Mouse (Mus musculus) heart, postnatal 25 days (tissue): ENCODE results near the gene Atxn7l2. TPM values are rescaled to one million over a fixed set of nuclear protein-coding genes. Genes with fewer than 3 reads are reported as not detected.

Experiments
- DNase-seq: peaks from one replicate; pipeline ENCODE4 v3.0.0; 2022; ENCODE audit warnings: low spot score
- intact Hi-C: fragments of 180-260 bp; cut with DNase I; formaldehyde crosslinking; loops from one replicate; pipeline ENCODE4 v1.15.1; 2025
- total RNA-seq, 2 experiments: library from RNA; stranded (reverse); gene quantifications; 2 replicates each; pipeline ENCODE4 v1.2.3; 2021

The Atxn7l2 gene
- total RNA-seq, 2 experiments from 2014 or later, result 2.4 to 3.3 TPM

GRCm38 (mm10) chr3:108209536-108209935, 1.2 kb downstream of the Atxn7l2 start:
- intact Hi-C loops, result loop anchor here (1.0 to 10.0 kb wide), 2 partner anchors 23 to 355 kb away; partner anchors contain the start of genes Amigo1 and Tmem167b
- no peak for DNase-seq

GRCm38 (mm10) chr3:108209001-108209400, 1.7 kb downstream of the Atxn7l2 start:
- no peak for DNase-seq
- intact Hi-C loops, result loop anchor here (1.0 to 10.0 kb wide), 2 partner anchors 23 to 356 kb away; partner anchors contain the start of genes Amigo1 and Tmem167b

DNA sequence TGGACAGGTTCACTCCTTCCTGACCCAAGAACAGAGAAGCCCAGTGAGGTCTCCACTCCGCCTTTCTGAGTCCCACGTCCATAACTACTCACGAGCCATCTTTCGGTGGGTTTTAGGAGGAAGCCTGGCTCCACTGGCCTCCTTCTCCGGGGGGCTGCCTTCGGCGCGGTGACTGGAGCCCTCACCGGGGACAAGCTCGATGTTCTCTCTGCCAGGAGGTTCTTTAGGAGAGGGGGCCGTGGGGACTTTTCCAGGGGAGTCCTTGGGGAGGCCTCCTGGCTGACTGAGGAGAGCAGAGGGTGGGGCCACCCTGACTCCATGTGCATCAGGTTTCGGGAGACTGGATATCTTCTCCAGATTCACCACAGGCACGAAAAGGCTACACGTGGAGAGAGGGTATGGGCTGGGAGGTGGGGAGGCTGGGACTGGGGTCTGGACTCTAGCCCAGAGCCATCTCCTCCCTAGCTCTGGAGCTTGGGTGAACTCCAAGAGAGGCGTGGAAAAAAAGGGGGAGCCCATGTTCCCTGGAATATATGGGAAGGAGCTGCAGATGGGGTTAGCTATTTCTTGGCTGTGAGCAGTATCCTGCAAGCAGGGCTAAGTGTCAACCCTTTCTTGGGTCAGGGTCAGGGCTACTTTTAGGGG, 3.9 kb downstream of the Atxn7l2 start:
- intact Hi-C loops, result loop anchor here (10.0 kb wide), 1 partner anchor 358 kb away; the partner anchor contains the start of gene Tmem167b
- DNase-seq, result no peak

GRCm38 (mm10) chr3:108205601-108206000, 5.1 kb downstream of the Atxn7l2 start:
- no peak for DNase-seq
- intact Hi-C loops, result loop anchor here (10.0 kb wide), 1 partner anchor 359 kb away; the partner anchor contains the start of gene Tmem167b

GRCm38 (mm10) chr3:108204470-108204869, 6.3 kb downstream of the Atxn7l2 start:
- intact Hi-C loops, result loop anchor here (1.0 to 10.0 kb wide), 2 partner anchors 40 to 360 kb away; partner anchors contain the start of gene Tmem167b
- DNase-seq, result no peak

DNA sequence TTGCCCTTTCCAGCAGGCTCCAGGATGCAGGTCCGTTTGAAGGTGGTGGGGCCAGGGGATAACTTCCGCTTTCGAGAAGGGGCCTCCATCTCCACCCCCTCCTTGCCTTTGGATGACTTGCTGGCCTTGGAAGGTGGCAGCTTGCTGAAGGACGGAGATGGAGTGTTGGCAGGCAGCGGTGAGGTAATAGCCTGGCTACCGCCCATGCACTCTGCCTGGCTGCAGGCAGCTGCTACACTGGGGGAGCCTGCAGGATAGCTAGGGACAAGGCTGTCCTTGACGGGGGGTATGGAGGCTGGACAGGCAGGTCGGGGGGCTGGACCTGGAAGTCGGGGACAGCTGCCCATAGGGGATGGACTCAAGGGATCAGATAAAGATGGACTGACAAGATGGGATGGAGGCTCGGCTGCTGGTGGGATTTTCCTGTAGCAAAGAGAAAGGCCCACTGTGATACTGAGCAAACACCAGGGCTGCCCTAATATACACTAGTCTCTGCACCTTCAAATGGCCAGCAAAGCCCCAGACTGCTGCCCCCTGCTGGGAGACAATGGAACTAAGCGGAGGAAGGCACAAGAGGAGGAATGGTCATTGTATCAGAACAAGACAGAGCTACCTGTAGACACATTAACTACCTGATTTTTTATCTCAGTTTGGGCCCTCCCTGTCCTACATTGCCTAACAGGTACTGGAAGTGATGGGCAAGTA, 7.0 kb downstream of the Atxn7l2 start:
- no peak for DNase-seq
- intact Hi-C loops, result loop anchor here (1.0 to 10.0 kb wide), 2 partner anchors 39 to 361 kb away; partner anchors contain the start of gene Tmem167b

GRCm38 (mm10) chr3:108203212-108203611, 7.5 kb downstream of the Atxn7l2 start:
- DNase-seq, result no peak
- intact Hi-C loops, result loop anchor here (10.0 kb wide), 1 partner anchor 362 kb away; the partner anchor contains the start of gene Tmem167b

GRCm38 (mm10) chr3:108202506-108202905, 8.2 kb downstream of the Atxn7l2 start:
- no peak for DNase-seq
- intact Hi-C loops, result loop anchor here (10.0 kb wide), 1 partner anchor 362 kb away; the partner anchor contains the start of gene Tmem167b

GRCm38 (mm10) chr3:108200329-108201323, 10.1 kb downstream of the Atxn7l2 start, which contains the start of gene Cyb561d1:
Cyb561d1 (minus strand) TSS chr3:108201212.
- DNase-seq, result peak; percentile 92
- intact Hi-C loops, result loop anchor here (10.0 kb wide), 1 partner anchor 364 kb away; the partner anchor contains the start of gene Tmem167b

GRCm38 (mm10) chr3:108199231-108199630, 11.5 kb downstream of the Atxn7l2 start:
- intact Hi-C loops, result no loop called here
- DNase-seq, result no peak

DNA sequence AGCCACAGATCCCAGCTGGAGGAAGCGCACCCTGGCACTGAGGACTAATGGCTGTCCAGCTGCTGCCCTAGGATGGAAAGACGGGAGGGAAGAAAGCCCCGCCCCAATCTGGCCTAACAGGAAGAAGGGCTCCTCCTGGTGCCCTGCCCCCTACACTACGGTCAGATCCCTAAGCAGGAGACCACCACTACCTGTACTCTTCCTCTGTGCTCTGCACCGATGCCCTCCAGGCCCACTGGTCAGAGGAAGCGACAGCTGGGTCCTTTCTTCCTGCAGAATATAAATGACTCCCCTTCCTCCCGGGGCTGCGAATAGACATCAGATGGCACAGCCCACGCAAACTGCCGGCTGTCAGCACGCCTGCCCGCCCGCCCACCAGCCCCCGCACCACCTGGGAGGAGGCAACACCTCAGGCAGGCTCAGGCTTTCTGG, 13.7 kb downstream of the Atxn7l2 start:
- no peak for DNase-seq
- intact Hi-C loops, result no loop called here

DNA sequence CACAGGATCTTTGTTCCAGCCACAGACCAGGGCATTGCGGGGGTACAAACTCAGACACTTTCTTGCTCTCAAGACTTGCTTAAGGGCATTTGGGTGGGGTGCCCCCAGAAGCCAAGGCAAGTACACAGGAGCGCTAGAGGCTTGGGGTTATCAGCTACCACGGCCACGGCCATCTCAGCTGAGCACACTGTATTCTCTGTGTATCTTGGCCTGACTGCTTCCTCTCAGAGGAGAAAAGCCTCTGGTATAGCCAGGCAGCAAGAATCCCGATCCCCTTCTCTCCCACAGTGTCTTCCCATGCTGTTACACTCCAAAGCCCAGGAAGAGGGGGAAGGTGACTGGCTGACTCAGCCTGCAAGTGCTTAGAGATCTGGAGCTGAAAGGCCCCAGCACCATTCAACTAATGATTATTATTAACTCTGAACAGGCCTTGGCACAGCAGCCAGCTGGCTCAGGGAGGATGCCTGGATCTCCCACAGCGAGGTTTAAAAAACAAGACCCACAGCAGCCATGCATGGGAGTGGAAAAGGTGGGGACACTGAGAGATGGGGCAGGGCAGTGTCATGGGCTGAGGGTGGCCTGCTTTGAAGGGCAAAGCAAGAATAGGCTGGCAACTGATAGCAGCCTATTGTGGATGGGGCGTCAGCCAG, 14.7 kb downstream of the Atxn7l2 start:
- no peak for DNase-seq
- intact Hi-C loops, result no loop called here

GRCm38 (mm10) chr3:108195287-108195686, 15.4 kb downstream of the Atxn7l2 start:
- no peak for DNase-seq
- intact Hi-C loops, result no loop called here

- no peak for DNase-seq
- intact Hi-C loops, result no loop called here
Measured at GRCm38 (mm10) chr3:108193686-108194085, 17.0 kb downstream of the Atxn7l2 start.

GRCm38 (mm10) chr3:108189897-108190296, 20.8 kb downstream of the Atxn7l2 start:
- DNase-seq, result no peak
- intact Hi-C loops, result no loop called here

- intact Hi-C loops, result no loop called here
- DNase-seq, result no peak
Measured at GRCm38 (mm10) chr3:108188716-108189490, 21.8 kb downstream of the Atxn7l2 start.

DNA sequence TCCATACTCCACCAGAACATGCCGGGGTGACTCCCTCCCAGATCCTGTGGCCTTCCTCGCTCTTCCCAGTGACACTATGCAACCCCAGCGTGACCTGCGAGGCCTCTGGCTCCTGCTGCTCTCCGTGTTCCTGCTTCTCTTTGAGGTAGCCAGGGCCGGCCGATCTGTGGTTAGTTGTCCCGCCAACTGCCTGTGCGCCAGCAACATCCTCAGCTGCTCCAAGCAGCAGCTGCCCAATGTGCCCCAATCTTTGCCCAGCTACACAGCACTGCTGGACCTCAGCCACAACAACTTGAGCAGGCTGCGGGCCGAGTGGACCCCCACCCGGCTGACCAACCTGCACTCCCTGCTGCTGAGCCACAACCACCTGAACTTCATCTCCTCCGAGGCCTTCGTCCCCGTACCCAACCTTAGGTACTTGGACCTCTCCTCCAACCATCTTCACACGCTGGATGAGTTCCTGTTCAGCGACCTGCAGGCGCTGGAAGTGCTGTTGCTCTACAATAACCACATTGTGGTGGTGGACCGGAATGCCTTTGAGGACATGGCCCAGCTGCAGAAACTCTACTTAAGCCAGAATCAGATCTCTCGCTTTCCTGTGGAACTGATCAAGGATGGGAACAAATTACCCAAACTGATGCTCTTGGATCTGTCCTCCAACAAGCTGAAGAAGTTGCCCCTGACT, 23.5 kb downstream of the Atxn7l2 start:
- DNase-seq, result no peak
- intact Hi-C loops, result no loop called here
